26 mouse cellular contexts compared by ENCODE assay signal in genomic region chr17:12997890-12998289, GRCm38 (mm10). TPM values are rescaled to one million over a fixed set of nuclear protein-coding genes. Genes with fewer than 3 reads are reported as not detected.
DNase-seq lines count a peak whose midpoint lies in the region; TF ChIP-seq lines count a peak whose summit lies in the region.
"Had no signal": no experiment of that assay in that cellular context is flagged by ENCODE, and none has a peak within 500 bp of the region (broad histone marks: within the 10 kb centered on the region; RNA-seq: fewer than 3 reads in every experiment).

No protein-coding gene starts in this region.

- H3K27ac ChIP-seq in ES-Bruce4 (ENCODE audit: insufficient read depth, low read length), result peak overlapping the region; percentile 52
- H3K27ac ChIP-seq: embryonic facial prominence, embryonic 13.5 days; embryonic facial prominence, embryonic 15.5 days; forebrain, embryonic 10.5 days; forebrain, embryonic 12.5 days; forebrain, embryonic 15.5 days had no signal

- no peaks in the 10 kb centered on the region for H3K27me3 ChIP-seq in ES-Bruce4 (ENCODE audit: control insufficient read depth, insufficient read depth, low read length, poor library complexity, severe bottlenecking)
- H3K27me3 ChIP-seq: embryonic facial prominence, embryonic 13.5 days; embryonic facial prominence, embryonic 15.5 days; forebrain, embryonic 12.5 days; forebrain, embryonic 15.5 days; Patski had no signal

- H3K9me3 ChIP-seq in ES-Bruce4 (replicated peaks; ENCODE audit: control insufficient read depth, insufficient read depth, low read length, poor library complexity, severe bottlenecking), result no peaks in the 10 kb centered on the region
- H3K9me3 ChIP-seq: embryonic facial prominence, embryonic 13.5 days; embryonic facial prominence, embryonic 15.5 days; forebrain, embryonic 10.5 days; forebrain, embryonic 12.5 days; forebrain, embryonic 15.5 days; G1E had no signal

- H3K36me3 ChIP-seq in ES-Bruce4 (ENCODE audit: control insufficient read depth, insufficient read depth, low read length, poor library complexity, severe bottlenecking), result no peaks in the 10 kb centered on the region
- H3K36me3 ChIP-seq: embryonic facial prominence, embryonic 13.5 days; embryonic facial prominence, embryonic 15.5 days; forebrain, embryonic 10.5 days; forebrain, embryonic 12.5 days; forebrain, embryonic 15.5 days had no signal

- H3K4me1 ChIP-seq in ES-Bruce4 (ENCODE audit: control insufficient read depth, insufficient read depth, low read length), result peaks cover 2% of the 10 kb centered on the region
- H3K4me1 ChIP-seq: embryonic facial prominence, embryonic 13.5 days; embryonic facial prominence, embryonic 15.5 days; forebrain, embryonic 12.5 days had no signal

- no peak for TF ChIP-seq EP300 in ES-Bruce4 (IDR thresholded peaks at IDR 0.05; ENCODE audit: insufficient read depth, low read depth, low read length)

- no peak overlapping the region for H3K9ac ChIP-seq in ES-Bruce4 (ENCODE audit: low read depth, poor library complexity, severe bottlenecking)
- H3K9ac ChIP-seq: embryonic facial prominence, embryonic 13.5 days; embryonic facial prominence, embryonic 15.5 days; forebrain, embryonic 12.5 days; forebrain, embryonic 15.5 days; forebrain, postnatal 0 days had no signal

- H3K4me3 ChIP-seq in ES-Bruce4 (ENCODE audit: low read depth, low read length), result no peak overlapping the region
- H3K4me3 ChIP-seq: embryonic facial prominence, embryonic 13.5 days; embryonic facial prominence, embryonic 15.5 days; erythroblast, embryonic 14.5 days; forebrain, embryonic 10.5 days; forebrain, embryonic 12.5 days; forebrain, embryonic 15.5 days had no signal

- DNase-seq in adrenal gland, adult (ENCODE audit: inconsistent age in 2 of 2, low spot score in 1 of 2), result peak; percentile 51 to 64
- DNase-seq in adrenal gland, adult 8-10 months, result no peak
- peak; percentile 51 for DNase-seq in 416B (ENCODE audit: low read depth)
- DNase-seq in right cerebral cortex, postnatal 14 days, result no peak
- DNase-seq in cerebellum, postnatal 36 days, result no peak
- DNase-seq: adrenal gland, adult 2 months; adrenal gland, postnatal 14 days; cerebellum, adult 11-12 months; cerebellum, adult 2 months; cerebellum, adult 9-10 months; cerebellum, postnatal 10 days; cerebellum, postnatal 25 days; embryo, embryonic 11 days; forebrain, postnatal 0 days had no signal

- TF ChIP-seq POLR2A in ES-Bruce4 (IDR thresholded peaks at IDR 0.05; ENCODE audit: insufficient read depth, low read length), result no peak

- no peak for TF ChIP-seq CTCF in ES-Bruce4 (IDR thresholded peaks at IDR 0.05; ENCODE audit: low read depth, low read length)

RNA-seq across cellular contexts. Expression of gene Wtap, which starts 3.9 kb away (rescaled TPM):
- 10 to 100 TPM; 56.8 to 69.3 (median 63.1) TPM for total RNA-seq in adrenal gland, adult 8-10 months (2022)
- 122 and 132 TPM in 2 replicates for polyA plus RNA-seq in ES-Bruce4 (2011; ENCODE audit: insufficient read depth, insufficient read length, low read depth, missing spikeins)

RNA-seq across cellular contexts. Expression of gene Sod2, which starts 8.8 kb away (rescaled TPM):
- total RNA-seq in adrenal gland, adult 8-10 months (2022), result 100 to 1,000 TPM; 251 to 373 (median 320) TPM
- polyA plus RNA-seq in ES-Bruce4 (2011; ENCODE audit: insufficient read depth, insufficient read length, low read depth, missing spikeins), result 97.3 and 98.5 TPM in 2 replicates

RNA-seq across cellular contexts. Expression of gene Acat2, which starts 37.3 kb away (rescaled TPM):
- total RNA-seq in adrenal gland, adult 8-10 months (2022), result 10 to 100 TPM; 70.0 to 86.0 (median 80.9) TPM
- polyA plus RNA-seq in ES-Bruce4 (2011; ENCODE audit: insufficient read depth, insufficient read length, low read depth, missing spikeins), result 104 and 106 TPM in 2 replicates

RNA-seq across cellular contexts. Expression of gene Gpr31b, which starts 54.2 kb away (rescaled TPM):
- total RNA-seq in adrenal gland, adult 8-10 months (2022), result under 1 TPM in 3 of 4 experiments, not detected in 1; 0.51 to 0.92 (median 0.63) TPM
- not detected in 2 replicates for polyA plus RNA-seq in ES-Bruce4 (2011; ENCODE audit: insufficient read depth, insufficient read length, low read depth, missing spikeins)
- total RNA-seq: adrenal gland, postnatal 14 days had no signal
- polyA plus RNA-seq: activated CD4-positive, CD25-positive, alpha-beta regulatory T cell, adult 4 months; C2C12; cerebellum, adult 2 months; embryonic facial prominence, embryonic 11.5 days; embryonic facial prominence, embryonic 13.5 days; embryonic facial prominence, embryonic 15.5 days; erythroblast, embryonic 14.5 days; forebrain, embryonic 10.5 days; forebrain, embryonic 12.5 days; forebrain, embryonic 15.5 days; forebrain, postnatal 0 days; G1E; Patski had no signal

RNA-seq across cellular contexts. Expression of gene Acat3, which starts 57.5 kb away (rescaled TPM):
- 1 to 10 TPM in 3 of 4 experiments, under 1 TPM in 1; 0.99 to 2.2 (median 1.4) TPM for total RNA-seq in adrenal gland, adult 8-10 months (2022)
- 0.90 TPM in 1 of 2 replicates, not detected in the other for polyA plus RNA-seq in ES-Bruce4 (2011; ENCODE audit: insufficient read depth, insufficient read length, low read depth, missing spikeins)

Comparison
In these comparisons a context has a peak if more than half of its experiments do, and no peak if none do; other contexts are left out.
1. DNase-seq: peak in adrenal gland, adult (2 of 2) and 416B (single experiment); none in adrenal gland, adult 8-10 months (single experiment), right cerebral cortex, postnatal 14 days (single experiment) and cerebellum, postnatal 36 days (0 of 2).